Mouse (Mus musculus) ES-E14 (cell line): ENCODE measurements around the gene Rgs6. TPM values are rescaled to one million over a fixed set of nuclear protein-coding genes. Genes with fewer than 3 reads are reported as not detected.

ENCODE experiments used
- DNase-seq: peaks from one replicate; pipeline ENCODE4 v3.0.0-alpha.2; 2013; ENCODE audit warnings: low read depth, low spot score
- H3K27ac ChIP-seq: 2 replicates; pipeline ENCODE4 v1.5.1; 2012; ENCODE audit warnings: low read depth, mild to moderate bottlenecking, low read length, moderate library complexity, mixed read lengths; ENCODE audit not compliant: poor library complexity, insufficient read depth, severe bottlenecking
- H3K36me3 ChIP-seq: 2 replicates; pipeline ENCODE4 v1.6.1; 2012; ENCODE audit warnings: mild to moderate bottlenecking, low read length, moderate library complexity, mixed read lengths; ENCODE audit not compliant: control insufficient read depth, poor library complexity, insufficient read depth, severe bottlenecking
- H3K4me1 ChIP-seq, 2 experiments: fragments of 150-350 bp in 1 of 2; sonication (generic) in 1 of 2; 2 replicates each; pipeline ENCODE4 v1.6.1; 2012; ENCODE audit warnings: low read length in 2 of 2, mild to moderate bottlenecking in 1 of 2, mixed read lengths in 1 of 2; ENCODE audit not compliant: control insufficient read depth in 2 of 2, insufficient read depth in 2 of 2, poor library complexity in 1 of 2
- H3K4me3 ChIP-seq, 2 experiments: fragments of 150-350 bp in 1 of 2; sonication (generic) in 1 of 2; 2 replicates each; pipeline ENCODE4 v1.5.1; 2012; ENCODE audit warnings: low read length in 2 of 2, low read depth in 1 of 2, mild to moderate bottlenecking in 1 of 2, mixed read lengths in 1 of 2; ENCODE audit not compliant: insufficient read depth in 1 of 2, poor library complexity in 1 of 2, severe bottlenecking in 1 of 2
- H3K9ac ChIP-seq: 2 replicates; pipeline ENCODE4 v1.6.1; 2012; ENCODE audit warnings: low read depth, mild to moderate bottlenecking, low read length, mixed read lengths; ENCODE audit not compliant: poor library complexity, insufficient read depth, severe bottlenecking
- H3K9me3 ChIP-seq: fragments of 150-350 bp; sonication (generic); 2 replicates; pipeline ENCODE4 v1.6.1; 2012; ENCODE audit warnings: low read depth, mild to moderate bottlenecking, low read length; ENCODE audit not compliant: control insufficient read depth, insufficient read depth
- CHD2 ChIP-seq: IDR thresholded peaks from 2 replicates; pipeline ENCODE4 v1.6.1; 2014; ENCODE audit warnings: mild to moderate bottlenecking, low read depth, low read length, inconsistent platforms
- HCFC1 ChIP-seq: IDR thresholded peaks from 2 replicates; pipeline ENCODE4 v1.6.1; 2012; ENCODE audit warnings: low read length, inconsistent platforms, borderline replicate concordance; ENCODE audit not compliant: insufficient read depth
- MAFK ChIP-seq: IDR thresholded peaks from 2 replicates; pipeline ENCODE4 v1.6.1; 2014; ENCODE audit warnings: mild to moderate bottlenecking, low read depth, low read length, inconsistent platforms; ENCODE audit not compliant: insufficient read depth
- ZC3H11A ChIP-seq: IDR thresholded peaks from 2 replicates; pipeline ENCODE4 v1.6.1; 2012; ENCODE audit warnings: low read depth, mild to moderate bottlenecking, inconsistent platforms, low read length, borderline replicate concordance
- ZNF384 ChIP-seq: IDR thresholded peaks from 2 replicates; pipeline ENCODE4 v1.6.1; 2012; ENCODE audit warnings: low read depth, low read length, inconsistent platforms
- in situ Hi-C, 2 experiments: fragments of 600-800 bp; cut with MboI; formaldehyde crosslinking; loops; one replicate each; pipeline ENCODE4 v1.15.1; 2025; ENCODE audit warnings: low sequenced_read_pairs in 2 of 2, inconsistent platforms in 1 of 2; ENCODE audit not compliant: unreplicated experiment in 2 of 2
- total RNA-seq: library from RNA; depleted of rRNA; stranded (reverse); fragments of 300-350 nt; gene quantifications from 2 replicates; pipeline ENCODE4 v1.2.3, GENCODE M21; 2012

Gene Rgs6
- total RNA-seq, 1 experiment, result 0.49 TPM

- H3K9ac ChIP-seq, result no peak overlapping the region
- TF ChIP-seq HCFC1, result no peak
- TF ChIP-seq ZNF384, result no peak
- TF ChIP-seq ZC3H11A, result no peak
- no peak for TF ChIP-seq MAFK
- TF ChIP-seq CHD2, result no peak
- no peaks in the 10 kb centered on the region; a peak in 1 of 4 replicates for H3K4me1 ChIP-seq
- no peak overlapping the region for H3K4me3 ChIP-seq
- DNase-seq, result no peak
- no peaks in the 10 kb centered on the region for H3K9me3 ChIP-seq
- no peaks in the 10 kb centered on the region for H3K36me3 ChIP-seq
- no peak overlapping the region for H3K27ac ChIP-seq
- in situ Hi-C loops, result no loop called here
These were observed 554.4 kb downstream of the Rgs6 start for GRCm38 (mm10) chr12:83142507-83142906.

DNA sequence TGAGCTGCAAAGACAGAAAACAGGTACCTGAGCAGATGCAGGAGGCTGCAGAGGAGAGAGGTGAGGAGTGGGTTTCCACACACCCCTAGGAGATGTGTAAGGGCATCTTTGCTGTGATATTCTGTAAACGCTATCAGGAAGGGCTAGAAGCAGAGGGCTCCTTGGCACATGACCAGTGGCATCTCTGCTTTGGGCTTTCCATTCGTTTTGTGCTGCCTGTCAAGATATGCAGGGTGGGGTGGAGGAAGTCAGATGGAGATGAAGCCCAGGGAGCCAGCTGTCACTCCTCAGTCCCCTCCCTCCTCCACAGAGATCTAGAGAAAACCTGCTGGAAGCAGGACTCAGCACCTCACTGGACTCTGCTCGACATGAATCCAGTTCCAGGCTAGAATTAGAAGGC lies 555.0 kb downstream of the Rgs6 start:
- no peak overlapping the region for H3K4me3 ChIP-seq
- no peaks in the 10 kb centered on the region for H3K36me3 ChIP-seq
- no peaks in the 10 kb centered on the region; a peak in 1 of 4 replicates for H3K4me1 ChIP-seq
- H3K9ac ChIP-seq, result no peak overlapping the region
- H3K27ac ChIP-seq, result no peak overlapping the region
- no peak for TF ChIP-seq HCFC1
- no peak for TF ChIP-seq ZNF384
- TF ChIP-seq MAFK, result no peak
- TF ChIP-seq ZC3H11A, result no peak
- no peak for TF ChIP-seq CHD2
- no peak for DNase-seq
- no peaks in the 10 kb centered on the region for H3K9me3 ChIP-seq
- in situ Hi-C loops, result no loop called here

DNA sequence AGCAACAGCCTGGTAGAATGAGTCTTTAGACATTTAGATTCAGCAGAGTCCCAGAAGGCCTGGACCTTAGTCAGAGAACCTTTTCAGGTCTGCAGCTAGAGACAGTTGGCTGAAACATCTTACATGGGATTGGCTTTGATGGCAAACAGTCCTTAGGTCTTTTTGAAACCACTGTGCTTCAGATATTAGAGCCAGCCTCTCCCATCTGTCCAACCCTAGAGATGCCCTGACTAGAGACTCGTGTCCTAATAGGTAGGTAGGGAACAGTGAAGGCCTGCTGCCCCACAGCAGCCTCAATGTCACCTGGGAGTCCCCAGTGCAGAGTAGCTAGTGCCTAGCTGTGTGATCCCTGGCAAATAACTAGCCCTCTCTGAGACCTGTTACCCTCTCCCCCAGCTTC lies 555.5 kb downstream of the Rgs6 start:
- DNase-seq, result no peak
- Histone ChIP-seq H3K4me1 (no peaks in the 10 kb centered on the region; a peak in 1 of 4 replicates), H3K36me3 (no peaks in the 10 kb centered on the region)

GRCm38 (mm10) chr12:83145074-83145473 lies 557.0 kb downstream of the Rgs6 start:
- no peak overlapping the region for H3K4me3 ChIP-seq

More for the DNA sequence above, 555.5 kb downstream of the Rgs6 start:
- in situ Hi-C loops, result no loop called here
- no peaks in the 10 kb centered on the region for H3K9me3 ChIP-seq
- H3K27ac ChIP-seq, result no peak overlapping the region
- no peak overlapping the region for H3K9ac ChIP-seq
- no peak for TF ChIP-seq CHD2
- no peak for TF ChIP-seq ZNF384
- TF ChIP-seq HCFC1, result no peak
- no peak for TF ChIP-seq MAFK
- no peak for TF ChIP-seq ZC3H11A
- H3K4me3 ChIP-seq, result no peak overlapping the region

GRCm38 (mm10) chr12:83145902-83146301 lies 557.8 kb downstream of the Rgs6 start:
- in situ Hi-C loops, result no loop called here
- H3K9ac ChIP-seq, result no peak overlapping the region
- H3K27ac ChIP-seq, result no peak overlapping the region
- TF ChIP-seq ZC3H11A (no peak), MAFK (no peak), CHD2 (no peak), ZNF384 (no peak), HCFC1 (no peak)
- no peaks in the 10 kb centered on the region; a peak in 1 of 4 replicates for H3K4me1 ChIP-seq
- no peak overlapping the region for H3K4me3 ChIP-seq
- H3K36me3 ChIP-seq, result no peaks in the 10 kb centered on the region
- H3K9me3 ChIP-seq, result no peaks in the 10 kb centered on the region
- no peak for DNase-seq

More at GRCm38 (mm10) chr12:83145074-83145473, 557.0 kb downstream of the Rgs6 start:
- no peaks in the 10 kb centered on the region; a peak in 1 of 4 replicates for H3K4me1 ChIP-seq
- no peaks in the 10 kb centered on the region for H3K9me3 ChIP-seq
- TF ChIP-seq CHD2, result no peak
- no peak for TF ChIP-seq MAFK
- TF ChIP-seq HCFC1, result no peak
- no peak for TF ChIP-seq ZNF384
- no peak for TF ChIP-seq ZC3H11A
- in situ Hi-C loops, result no loop called here
- DNase-seq, result no peak
- H3K9ac ChIP-seq, result no peak overlapping the region
- no peaks in the 10 kb centered on the region for H3K36me3 ChIP-seq
- no peak overlapping the region for H3K27ac ChIP-seq
